Mouse (Mus musculus): Measurements from ENCODE around the gene Iqsec3. TPM values are rescaled to one million over a fixed set of nuclear protein-coding genes. Genes with fewer than 3 reads are reported as not detected.

The Iqsec3 gene
- polyA plus RNA-seq, 1 experiment from 2014 or later: not detected

GRCm38 (mm10) chr6:121363956-121364355 is 109.5 kb downstream of the Iqsec3 start:
- no peak for TF ChIP-seq CTCF (IDR thresholded peaks at IDR 0.05; ENCODE audit: low read depth)
- Histone ChIP-seq H3K27ac (ENCODE audit: low read depth) (no peak overlapping the region), H3K4me3 (ENCODE audit: low read depth, low read length) (no peak overlapping the region), H3K27me3 (ENCODE audit: insufficient read depth, low read length) (no peaks in the 10 kb centered on the region), H3K4me2 (no peak overlapping the region), H3K4me1 (ENCODE audit: insufficient read depth) (no peaks in the 10 kb centered on the region), H3K9me3 (ENCODE audit: low read depth, low read length) (no peaks in the 10 kb centered on the region), H3K36me3 (ENCODE audit: insufficient read depth) (no peaks in the 10 kb centered on the region), H3K9ac (no peak overlapping the region)
- 72% methylated on average over 4 of the region's 4 CpGs for WGBS
- ATAC-seq (ENCODE audit: insufficient read depth) (no peak), DNase-seq (no peak)

GRCm38 (mm10) chr6:121363061-121363460 is 110.4 kb downstream of the Iqsec3 start:
- no peak overlapping the region for H3K9ac ChIP-seq
- 74% methylated on average over 6 of the region's 6 CpGs for WGBS
- no peak for DNase-seq
- no peak overlapping the region for H3K4me2 ChIP-seq
- H3K27me3 ChIP-seq (ENCODE audit: insufficient read depth, low read length): no peaks in the 10 kb centered on the region
- no peak overlapping the region for H3K27ac ChIP-seq (ENCODE audit: low read depth)
- ATAC-seq (ENCODE audit: insufficient read depth): no peak
- TF ChIP-seq CTCF (IDR thresholded peaks at IDR 0.05; ENCODE audit: low read depth): no peak
- no peak overlapping the region for H3K4me3 ChIP-seq (ENCODE audit: low read depth, low read length)
- no peaks in the 10 kb centered on the region for H3K9me3 ChIP-seq (ENCODE audit: low read depth, low read length)
- no peaks in the 10 kb centered on the region for H3K36me3 ChIP-seq (ENCODE audit: insufficient read depth)
- H3K4me1 ChIP-seq (ENCODE audit: insufficient read depth): no peaks in the 10 kb centered on the region

- DNase-seq: no peak
- no peaks in the 10 kb centered on the region for H3K4me1 ChIP-seq (ENCODE audit: insufficient read depth)
- no peaks in the 10 kb centered on the region for H3K27me3 ChIP-seq (ENCODE audit: insufficient read depth, low read length)
- 87% methylated on average over 6 of the region's 6 CpGs for WGBS
- no peak overlapping the region for H3K27ac ChIP-seq (ENCODE audit: low read depth)
- no peak overlapping the region for H3K9ac ChIP-seq
- H3K9me3 ChIP-seq (ENCODE audit: low read depth, low read length): no peaks in the 10 kb centered on the region
- no peak overlapping the region for H3K4me2 ChIP-seq
- H3K4me3 ChIP-seq (ENCODE audit: low read depth, low read length): no peak overlapping the region
- no peak for ATAC-seq (ENCODE audit: insufficient read depth)
- no peak for TF ChIP-seq CTCF (IDR thresholded peaks at IDR 0.05; ENCODE audit: low read depth)
- H3K36me3 ChIP-seq (ENCODE audit: insufficient read depth): no peaks in the 10 kb centered on the region
These were observed 116.2 kb downstream of the Iqsec3 start for GRCm38 (mm10) chr6:121357232-121357631.

GRCm38 (mm10) chr6:121356041-121356440 is 117.4 kb downstream of the Iqsec3 start:
- H3K4me2 ChIP-seq: no peak overlapping the region
- no peak for ATAC-seq (ENCODE audit: insufficient read depth)
- no peaks in the 10 kb centered on the region for H3K36me3 ChIP-seq (ENCODE audit: insufficient read depth)
- no peaks in the 10 kb centered on the region for H3K27me3 ChIP-seq (ENCODE audit: insufficient read depth, low read length)
- DNase-seq: no peak
- H3K4me1 ChIP-seq (ENCODE audit: insufficient read depth): no peaks in the 10 kb centered on the region
- no peaks in the 10 kb centered on the region for H3K9me3 ChIP-seq (ENCODE audit: low read depth, low read length)
- WGBS: 90% methylated on average over 1 of the region's 1 CpGs
- no peak overlapping the region for H3K27ac ChIP-seq (ENCODE audit: low read depth)
- H3K9ac ChIP-seq: no peak overlapping the region
- no peak for TF ChIP-seq CTCF (IDR thresholded peaks at IDR 0.05; ENCODE audit: low read depth)
- no peak overlapping the region for H3K4me3 ChIP-seq (ENCODE audit: low read depth, low read length)

- Histone ChIP-seq H3K4me3 (ENCODE audit: low read depth, low read length) (no peak overlapping the region), H3K9me3 (ENCODE audit: low read depth, low read length) (no peaks in the 10 kb centered on the region), H3K9ac (no peak overlapping the region), H3K4me2 (no peak overlapping the region), H3K27ac (ENCODE audit: low read depth) (no peak overlapping the region), H3K36me3 (ENCODE audit: insufficient read depth) (no peaks in the 10 kb centered on the region), H3K4me1 (ENCODE audit: insufficient read depth) (no peaks in the 10 kb centered on the region), H3K27me3 (ENCODE audit: insufficient read depth, low read length) (no peaks in the 10 kb centered on the region)
- DNase-seq (no peak), ATAC-seq (ENCODE audit: insufficient read depth) (no peak)
- 25% methylated on average over 2 of the region's 2 CpGs for WGBS
- TF ChIP-seq CTCF (IDR thresholded peaks at IDR 0.05; ENCODE audit: low read depth): no peak
These were observed 121.2 kb downstream of the Iqsec3 start for GRCm38 (mm10) chr6:121352276-121352675.

- WGBS: 32% methylated on average over 8 of the region's 8 CpGs
- no peak for ATAC-seq (ENCODE audit: insufficient read depth)
These were observed 127.0 kb downstream of the Iqsec3 start for GRCm38 (mm10) chr6:121346428-121346827.

GRCm38 (mm10) chr6:121344329-121344728 is 129.1 kb downstream of the Iqsec3 start:
- no peaks in the 10 kb centered on the region for H3K9me3 ChIP-seq (ENCODE audit: low read depth, low read length)
- no peak overlapping the region for H3K4me3 ChIP-seq (ENCODE audit: low read depth, low read length)
- 19% methylated on average over 5 of the region's 5 CpGs for WGBS
- no peak overlapping the region for H3K27ac ChIP-seq (ENCODE audit: low read depth)
- H3K9ac ChIP-seq: no peak overlapping the region
- no peaks in the 10 kb centered on the region for H3K27me3 ChIP-seq (ENCODE audit: insufficient read depth, low read length)
- no peak for DNase-seq
- H3K4me1 ChIP-seq (ENCODE audit: insufficient read depth): peaks cover 3% of the 10 kb centered on the region; the same call in 1 of the 2 replicates
- H3K4me2 ChIP-seq: no peak overlapping the region
- TF ChIP-seq CTCF (IDR thresholded peaks at IDR 0.05; ENCODE audit: low read depth): no peak
- no peak for ATAC-seq (ENCODE audit: insufficient read depth)
- no peaks in the 10 kb centered on the region for H3K36me3 ChIP-seq (ENCODE audit: insufficient read depth)

More at GRCm38 (mm10) chr6:121346428-121346827, 127.0 kb downstream of the Iqsec3 start:
- no peak overlapping the region for H3K27ac ChIP-seq (ENCODE audit: low read depth)
- no peaks in the 10 kb centered on the region for H3K27me3 ChIP-seq (ENCODE audit: insufficient read depth, low read length)
- no peak overlapping the region for H3K9ac ChIP-seq
- no peak overlapping the region for H3K4me3 ChIP-seq (ENCODE audit: low read depth, low read length)
- H3K4me1 ChIP-seq (ENCODE audit: insufficient read depth): peaks cover 3% of the 10 kb centered on the region; the same call in 1 of the 2 replicates
- DNase-seq: no peak
- no peaks in the 10 kb centered on the region for H3K36me3 ChIP-seq (ENCODE audit: insufficient read depth)
- no peak for TF ChIP-seq CTCF (IDR thresholded peaks at IDR 0.05; ENCODE audit: low read depth)
- no peaks in the 10 kb centered on the region for H3K9me3 ChIP-seq (ENCODE audit: low read depth, low read length)
- H3K4me2 ChIP-seq: no peak overlapping the region

GRCm38 (mm10) chr6:121343771-121344123 is 129.7 kb downstream of the Iqsec3 start:
- ATAC-seq (ENCODE audit: insufficient read depth): no peak; the same call in 1 of the 2 replicates
- Histone ChIP-seq H3K4me2 (no peak overlapping the region), H3K36me3 (ENCODE audit: insufficient read depth) (no peaks in the 10 kb centered on the region), H3K27me3 (ENCODE audit: insufficient read depth, low read length) (no peaks in the 10 kb centered on the region), H3K9me3 (ENCODE audit: low read depth, low read length) (no peaks in the 10 kb centered on the region), H3K4me1 (ENCODE audit: insufficient read depth) (peaks cover 3% of the 10 kb centered on the region; the same call in 1 of the 2 replicates), H3K4me3 (ENCODE audit: low read depth, low read length) (no peak overlapping the region), H3K27ac (ENCODE audit: low read depth) (no peak overlapping the region), H3K9ac (no peak overlapping the region)
- 45% methylated on average over 6 of the region's 6 CpGs for WGBS
- DNase-seq: no peak
- no peak for TF ChIP-seq CTCF (IDR thresholded peaks at IDR 0.05; ENCODE audit: low read depth)
